Mouse (Mus musculus): ENCODE measurements around the gene Rpa2. TPM values are rescaled to one million over a fixed set of nuclear protein-coding genes. Genes with fewer than 3 reads are reported as not detected.

The Rpa2 gene
- total RNA-seq, 2 experiments from 2014 or later: 15.4 to 16.5 TPM

GRCm38 (mm10) chr4:132802171-132802637 lies 34.1 kb downstream of the Rpa2 start:
- DNase-seq (ENCODE audit: low spot score in 2 of 2): no peak

GRCm38 (mm10) chr4:132803212-132803611 lies 35.1 kb downstream of the Rpa2 start:
- DNase-seq (ENCODE audit: low spot score in 2 of 2): no peak

GRCm38 (mm10) chr4:132803876-132804275 lies 35.7 kb downstream of the Rpa2 start:
- DNase-seq (ENCODE audit: low spot score in 2 of 2): no peak

GRCm38 (mm10) chr4:132804331-132804730 lies 36.2 kb downstream of the Rpa2 start:
- no peak for DNase-seq (ENCODE audit: low spot score in 2 of 2)

- no peak for DNase-seq (ENCODE audit: low spot score in 2 of 2)
Observed at GRCm38 (mm10) chr4:132805146-132805545, 37.0 kb downstream of the Rpa2 start.

- DNase-seq (ENCODE audit: low spot score in 2 of 2): no peak
Observed at GRCm38 (mm10) chr4:132805599-132806197, 37.6 kb downstream of the Rpa2 start.

GRCm38 (mm10) chr4:132806620-132807191 lies 38.6 kb downstream of the Rpa2 start:
- DNase-seq (ENCODE audit: low spot score in 2 of 2): no peak

GRCm38 (mm10) chr4:132807771-132808641 lies 39.9 kb downstream of the Rpa2 start:
- no peak for DNase-seq (ENCODE audit: low spot score in 2 of 2)

GRCm38 (mm10) chr4:132809621-132810020 lies 41.5 kb downstream of the Rpa2 start:
- DNase-seq (ENCODE audit: low spot score in 2 of 2): peak; percentile 59 to 82

GRCm38 (mm10) chr4:132816404-132816803 lies 48.3 kb downstream of the Rpa2 start:
- DNase-seq (ENCODE audit: low spot score in 2 of 2): no peak

- DNase-seq (ENCODE audit: low spot score in 2 of 2): no peak
Observed at GRCm38 (mm10) chr4:132816855-132817254, 48.7 kb downstream of the Rpa2 start.

GRCm38 (mm10) chr4:132818442-132818841 lies 50.3 kb downstream of the Rpa2 start:
- no peak for DNase-seq (ENCODE audit: low spot score in 2 of 2)

GRCm38 (mm10) chr4:132823614-132824366 lies 55.7 kb downstream of the Rpa2 start:
- peak; percentile 73 to 78 for DNase-seq (ENCODE audit: low spot score in 2 of 2)

Other genes with a start within 250 kb of the Rpa2 start
- gene Atpif1, start 234.7 kb upstream of the Rpa2 start, total RNA-seq (2021): 100 to 1,000 TPM; 462 to 494 TPM
- gene Dnajc8, start 232.8 kb upstream of the Rpa2 start, total RNA-seq (2021): 10 to 100 TPM; 85.4 to 90.8 TPM
- gene Ptafr, start 204.3 kb upstream of the Rpa2 start, total RNA-seq (2021): 1 to 10 TPM; 1.4 to 1.7 TPM
- gene Eya3, start 129.3 kb upstream of the Rpa2 start, total RNA-seq (2021): 10 to 100 TPM; 32.3 to 34.6 TPM
- 1 to 10 TPM; 4.7 to 6.9 TPM for gene Xkr8, start 35.8 kb upstream of the Rpa2 start, total RNA-seq (2021)
- 1 to 10 TPM; 5.8 to 6.1 TPM for gene Smpdl3b, start 11.1 kb upstream of the Rpa2 start, total RNA-seq (2021)
- under 1 TPM; 0.95 to 0.98 TPM for gene Themis2, start 28.1 kb downstream of the Rpa2 start, total RNA-seq (2021)
- 10 to 100 TPM; 40.5 to 44.5 TPM for gene Ppp1r8, start 74.8 kb downstream of the Rpa2 start, total RNA-seq (2021)
- gene Stx12, start 116.2 kb downstream of the Rpa2 start, total RNA-seq (2021): 100 to 1,000 TPM; 106 to 111 TPM
- 10 to 100 TPM; 53.2 to 58.1 TPM for gene Fam76a, start 154.2 kb downstream of the Rpa2 start, total RNA-seq (2021)
- gene Fgr, start 205.8 kb downstream of the Rpa2 start, total RNA-seq (2021): under 1 TPM; 0.26 to 0.59 TPM
- gene Ahdc1, start 242.9 kb downstream of the Rpa2 start, total RNA-seq (2021): 100 to 1,000 TPM; 108 to 121 TPM